Mouse (Mus musculus): ENCODE measurements around the gene Rae1.
A peak's percentile ranks its signal among the peaks of the same experiment; 100 is the strongest.

The Rae1 gene

GRCm38 (mm10) chr2:173048041-173048745 is 48.3 kb downstream of the Rae1 start:
- no peak for DNase-seq (ENCODE audit: low spot score in 2 of 2)

GRCm38 (mm10) chr2:173049231-173049630 is 49.3 kb downstream of the Rae1 start:
- no peak for DNase-seq (ENCODE audit: low spot score in 2 of 2)

GRCm38 (mm10) chr2:173049817-173050216 is 49.9 kb downstream of the Rae1 start:
- no peak for DNase-seq (ENCODE audit: low spot score in 2 of 2)

- no peak for DNase-seq (ENCODE audit: low spot score in 2 of 2)
These were observed 50.9 kb downstream of the Rae1 start for GRCm38 (mm10) chr2:173050604-173051382.

GRCm38 (mm10) chr2:173052881-173053280 is 53.0 kb downstream of the Rae1 start:
- DNase-seq (ENCODE audit: low spot score in 2 of 2), result no peak

GRCm38 (mm10) chr2:173053846-173054245 is 53.9 kb downstream of the Rae1 start:
- DNase-seq (ENCODE audit: low spot score in 2 of 2), result peak; percentile 50 to 64

- DNase-seq (ENCODE audit: low spot score in 2 of 2), result no peak
These were observed 56.5 kb downstream of the Rae1 start for GRCm38 (mm10) chr2:173056303-173056881.

- DNase-seq (ENCODE audit: low spot score in 2 of 2), result no peak
These were observed 57.0 kb downstream of the Rae1 start for GRCm38 (mm10) chr2:173056882-173057315.

- DNase-seq (ENCODE audit: low spot score in 2 of 2), result no peak
These were observed 57.7 kb downstream of the Rae1 start for GRCm38 (mm10) chr2:173057623-173058022.

GRCm38 (mm10) chr2:173058263-173058662 is 58.3 kb downstream of the Rae1 start:
- DNase-seq (ENCODE audit: low spot score in 2 of 2), result no peak

- DNase-seq (ENCODE audit: low spot score in 2 of 2), result no peak
These were observed 60.5 kb downstream of the Rae1 start for GRCm38 (mm10) chr2:173060450-173060849.

GRCm38 (mm10) chr2:173061443-173062351 is 61.8 kb downstream of the Rae1 start:
- no peak for DNase-seq (ENCODE audit: low spot score in 2 of 2)

GRCm38 (mm10) chr2:173063219-173063618 is 63.3 kb downstream of the Rae1 start:
- no peak for DNase-seq (ENCODE audit: low spot score in 2 of 2)

- no peak for DNase-seq (ENCODE audit: low spot score in 2 of 2)
These were observed 64.9 kb downstream of the Rae1 start for GRCm38 (mm10) chr2:173064864-173065263.
